In genomic region chr4:153957444-153958250, GRCm38 (mm10) we compare ENCODE assay signal across 8 mouse cellular contexts. TPM values are rescaled to one million over a fixed set of nuclear protein-coding genes. Genes with fewer than 3 reads are reported as not detected.
A peak's percentile ranks its signal among the peaks of the same experiment; 100 is the strongest.
DNase-seq lines count a peak whose midpoint lies in the region; ATAC-seq and TF ChIP-seq lines count a peak whose summit lies in the region.

No protein-coding gene starts in this region.

- H3K4me1 ChIP-seq in heart, embryonic 10.5 days: peaks cover 19% of the 10 kb centered on the region
- peaks cover 42% of the 10 kb centered on the region for H3K4me1 ChIP-seq in E14TG2a.4 (replicated peaks; ENCODE audit: low read depth, low read length)
- peaks cover 15% of the 10 kb centered on the region for H3K4me1 ChIP-seq in midbrain, embryonic 14.5 days (ENCODE audit: control insufficient read depth, insufficient read depth, low read length)

- under 1% methylated on average over 37 of the region's 37 CpGs for WGBS in heart, embryonic 10.5 days
- under 1% methylated on average over 37 of the region's 37 CpGs for WGBS in midbrain, embryonic 14.5 days

- peak; percentile 9; the same call in 1 of the 2 replicates for ATAC-seq in erythroid progenitor cell, adult 5-6 weeks (replicated peaks; ENCODE audit: low FRiP score, poor library complexity, severe bottlenecking)
- peak; percentile 66 for ATAC-seq in midbrain, embryonic 14.5 days (ENCODE audit: low FRiP score, low TSS enrichment)
- ATAC-seq in monocyte, adult 5-6 weeks (replicated peaks; ENCODE audit: insufficient number of reproducible peaks, low FRiP score, low TSS enrichment, poor library complexity, severe bottlenecking): no peak

- peaks cover 23% of the 10 kb centered on the region for H3K27me3 ChIP-seq in heart, embryonic 10.5 days (ENCODE audit: insufficient read depth, poor library complexity, severe bottlenecking)
- 0 out of 2 replicates have a peak, but pooled peaks cover 4% of the 10 kb centered on the region for H3K27me3 ChIP-seq in E14TG2a.4 (ENCODE audit: insufficient read depth, low read length)
- no peaks in the 10 kb centered on the region for H3K27me3 ChIP-seq in midbrain, embryonic 14.5 days (ENCODE audit: control insufficient read depth, insufficient read depth, low read length)

- intact Hi-C loops in heart, postnatal 36 days (cut with DNase I): no loop called here

- H3K4me3 ChIP-seq in heart, embryonic 10.5 days: peak overlapping the region; percentile 71
- H3K4me3 ChIP-seq in E14TG2a.4 (replicated peaks; ENCODE audit: low read length): peak overlapping the region; percentile 97
- H3K4me3 ChIP-seq in midbrain, embryonic 14.5 days (replicated peaks; ENCODE audit: low read depth, low read length): peak overlapping the region; percentile 72

- no peak for TF ChIP-seq CTCF in E14TG2a.4 (conservative IDR thresholded peaks at IDR 0.05; ENCODE audit: low read length)

- H3K9ac ChIP-seq in midbrain, embryonic 14.5 days (replicated peaks; ENCODE audit: low read length): peak overlapping the region; percentile 88

- peaks cover 33% of the 10 kb centered on the region for H3K36me3 ChIP-seq in heart, embryonic 10.5 days
- H3K36me3 ChIP-seq in E14TG2a.4 (ENCODE audit: insufficient read depth, low read length): peaks cover 43% of the 10 kb centered on the region
- H3K36me3 ChIP-seq in midbrain, embryonic 14.5 days (ENCODE audit: control insufficient read depth, insufficient read depth, low read length): peaks cover 30% of the 10 kb centered on the region

- H3K4me2 ChIP-seq in midbrain, embryonic 14.5 days (ENCODE audit: low read length): peak overlapping the region; percentile 93

- H3K27ac ChIP-seq in heart, embryonic 10.5 days: peak overlapping the region; percentile 91
- H3K27ac ChIP-seq in midbrain, embryonic 14.5 days (replicated peaks; ENCODE audit: low read depth, low read length): peak overlapping the region; percentile 78

- peak; percentile 88 for DNase-seq in heart, embryonic 10.5 days (ENCODE audit: low spot score)
- DNase-seq in heart, postnatal 36 days: no peak
- peak; percentile 34 to 62 for DNase-seq in kidney, postnatal 36 days
- peak; percentile 47 for DNase-seq in midbrain, embryonic 14.5 days
- no peak for DNase-seq in layer of hippocampus, adult 8-10 months (ENCODE audit: low spot score in 2 of 2)

- no peaks in the 10 kb centered on the region for H3K9me3 ChIP-seq in heart, embryonic 10.5 days
- no peaks in the 10 kb centered on the region for H3K9me3 ChIP-seq in E14TG2a.4 (ENCODE audit: low read length)
- H3K9me3 ChIP-seq in midbrain, embryonic 14.5 days (ENCODE audit: control insufficient read depth, low read length): no peaks in the 10 kb centered on the region

RNA-seq across cellular contexts. Expression of gene A430005L14Rik, which starts 0.6 kb away (rescaled TPM):
- polyA plus RNA-seq in heart, embryonic 10.5 days (2016; fragmentation: Nextera tagmentation; extraction: Ambion mirVana): 65.1 and 85.6 TPM in 2 replicates
- 10 to 100 TPM; 14.0 to 15.4 TPM for total RNA-seq in heart, postnatal 36 days (2021)
- total RNA-seq in erythroid progenitor cell, adult 5-6 weeks (2015; ENCODE audit: low replicate concordance): 26.0 and 66.7 TPM in 2 replicates
- total RNA-seq in erythroid progenitor cell, adult 5-6 weeks (2017; ENCODE audit: low replicate concordance): 17.5 and 39.3 TPM in 2 replicates
- 63.3 and 63.7 TPM in 2 replicates for polyA plus RNA-seq in midbrain, embryonic 14.5 days (2014; fragmentation: Nextera tagmentation; extraction: Ambion mirVana)
- 10 to 100 TPM; 20.9 to 24.5 (median 23.3) TPM for total RNA-seq in layer of hippocampus, adult 8-10 months (2022)
- 27.5 to 38.1 TPM (median 30.3 TPM) in 3 replicates for total RNA-seq in monocyte, adult 5-6 weeks (2017)

RNA-seq across cellular contexts. Expression of gene Dffb, which starts 17.3 kb away (rescaled TPM):
- polyA plus RNA-seq in heart, embryonic 10.5 days (2016; fragmentation: Nextera tagmentation; extraction: Ambion mirVana): 7.8 and 9.3 TPM in 2 replicates
- total RNA-seq in heart, postnatal 36 days (2021): 1 to 10 TPM; 3.7 to 4.4 TPM
- total RNA-seq in erythroid progenitor cell, adult 5-6 weeks (2015; ENCODE audit: low replicate concordance): 5.0 and 10.8 TPM in 2 replicates
- total RNA-seq in erythroid progenitor cell, adult 5-6 weeks (2017; ENCODE audit: low replicate concordance): 3.3 and 7.1 TPM in 2 replicates
- 7.9 and 9.1 TPM in 2 replicates for polyA plus RNA-seq in midbrain, embryonic 14.5 days (2014; fragmentation: Nextera tagmentation; extraction: Ambion mirVana)
- 10 to 100 TPM; 11.6 to 17.7 (median 14.5) TPM for total RNA-seq in layer of hippocampus, adult 8-10 months (2022)
- total RNA-seq in monocyte, adult 5-6 weeks (2017): 15.3 to 16.6 TPM (median 15.4 TPM) in 3 replicates

RNA-seq across cellular contexts. Expression of gene Cep104, which starts 17.3 kb away (rescaled TPM):
- polyA plus RNA-seq in heart, embryonic 10.5 days (2016; fragmentation: Nextera tagmentation; extraction: Ambion mirVana): 15.8 and 17.7 TPM in 2 replicates
- 10 to 100 TPM; 28.0 to 29.6 TPM for total RNA-seq in heart, postnatal 36 days (2021)
- total RNA-seq in erythroid progenitor cell, adult 5-6 weeks (2015; ENCODE audit: low replicate concordance): 5.0 and 7.9 TPM in 2 replicates
- total RNA-seq in erythroid progenitor cell, adult 5-6 weeks (2017; ENCODE audit: low replicate concordance): 11.6 and 13.8 TPM in 2 replicates
- polyA plus RNA-seq in midbrain, embryonic 14.5 days (2014; fragmentation: Nextera tagmentation; extraction: Ambion mirVana): 15.3 and 19.7 TPM in 2 replicates
- 10 to 100 TPM; 29.6 to 39.3 (median 33.0) TPM for total RNA-seq in layer of hippocampus, adult 8-10 months (2022)
- total RNA-seq in monocyte, adult 5-6 weeks (2017): 3.7 to 8.5 TPM (median 3.9 TPM) in 3 replicates

RNA-seq across cellular contexts. Expression of gene Lrrc47, which starts 53.9 kb away (rescaled TPM):
- polyA plus RNA-seq in heart, embryonic 10.5 days (2016; fragmentation: Nextera tagmentation; extraction: Ambion mirVana): 18.5 and 27.0 TPM in 2 replicates
- total RNA-seq in heart, postnatal 36 days (2021): 10 to 100 TPM; 30.6 to 33.1 TPM
- 11.5 and 13.8 TPM in 2 replicates for total RNA-seq in erythroid progenitor cell, adult 5-6 weeks (2015; ENCODE audit: low replicate concordance)
- 53.3 and 61.0 TPM in 2 replicates for total RNA-seq in erythroid progenitor cell, adult 5-6 weeks (2017; ENCODE audit: low replicate concordance)
- 12.7 and 13.5 TPM in 2 replicates for polyA plus RNA-seq in midbrain, embryonic 14.5 days (2014; fragmentation: Nextera tagmentation; extraction: Ambion mirVana)
- 10 to 100 TPM; 51.4 to 75.9 (median 65.7) TPM for total RNA-seq in layer of hippocampus, adult 8-10 months (2022)
- 43.7 to 56.2 TPM (median 54.8 TPM) in 3 replicates for total RNA-seq in monocyte, adult 5-6 weeks (2017)

Comparison
In these comparisons a context has a peak if more than half of its experiments do, and no peak if none do; other contexts are left out.
1. DNase-seq: peak in heart, embryonic 10.5 days (single experiment), kidney, postnatal 36 days (2 of 2) and midbrain, embryonic 14.5 days (single experiment); none in heart, postnatal 36 days (0 of 2) and layer of hippocampus, adult 8-10 months (0 of 2).
2. Peak in every context shown above with its lines, with median percentiles within 50 percentile points of each other: H3K4me3 ChIP-seq.